Mouse (Mus musculus) WW6 (cell line): ENCODE measurements around the gene Cherp.

ENCODE experiments used
- DNase-seq: peaks from one replicate; pipeline ENCODE4 v3.0.0-alpha.2; 2013; ENCODE audit warnings: low read depth, low spot score

The Cherp gene

DNA sequence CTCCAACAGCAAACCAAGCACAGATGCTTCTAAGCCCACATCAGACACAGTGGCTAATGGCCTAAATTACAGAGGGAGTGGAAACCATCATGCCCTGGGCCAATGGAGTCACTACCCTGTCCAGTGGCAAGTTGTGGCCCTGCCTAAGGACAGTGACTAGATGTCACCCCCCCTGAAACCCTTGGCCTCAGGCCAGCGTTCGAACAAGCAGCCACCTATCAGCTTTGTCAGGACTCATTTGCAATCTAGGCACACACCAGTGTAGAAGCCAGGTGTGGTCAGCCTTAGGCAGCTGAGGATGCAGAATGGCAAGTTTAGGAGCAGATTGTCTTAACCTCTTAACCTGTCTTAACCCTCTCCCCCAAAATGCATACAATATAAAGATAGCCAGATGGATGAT, 59.8 kb downstream of the Cherp start:
- no peak for DNase-seq

DNA sequence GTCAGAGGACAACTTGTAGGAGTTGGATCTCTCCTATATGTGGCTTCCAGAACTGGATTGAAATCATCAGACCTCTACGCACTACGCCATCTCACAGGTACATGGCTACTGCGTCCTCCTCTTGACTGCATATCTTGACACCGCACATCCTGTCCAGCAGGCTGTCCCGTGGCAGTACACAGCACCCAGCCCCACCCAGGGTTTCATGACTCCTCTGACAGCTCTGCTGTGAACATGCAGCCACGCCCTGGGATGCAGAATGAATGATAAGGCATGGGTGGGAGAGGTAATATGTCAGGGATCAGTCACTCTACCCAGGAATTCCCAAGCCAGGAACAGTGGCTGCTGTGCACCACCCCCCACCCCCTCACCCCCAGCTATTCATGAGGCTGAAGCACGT, 61.2 kb downstream of the Cherp start:
- DNase-seq = no peak
